Mouse (Mus musculus): ENCODE measurements around the gene Tchhl1. TPM values are rescaled to one million over a fixed set of nuclear protein-coding genes. Genes with fewer than 3 reads are reported as not detected.

The Tchhl1 gene
- polyA plus RNA-seq, 1 experiment from 2014 or later, result not detected

DNA sequence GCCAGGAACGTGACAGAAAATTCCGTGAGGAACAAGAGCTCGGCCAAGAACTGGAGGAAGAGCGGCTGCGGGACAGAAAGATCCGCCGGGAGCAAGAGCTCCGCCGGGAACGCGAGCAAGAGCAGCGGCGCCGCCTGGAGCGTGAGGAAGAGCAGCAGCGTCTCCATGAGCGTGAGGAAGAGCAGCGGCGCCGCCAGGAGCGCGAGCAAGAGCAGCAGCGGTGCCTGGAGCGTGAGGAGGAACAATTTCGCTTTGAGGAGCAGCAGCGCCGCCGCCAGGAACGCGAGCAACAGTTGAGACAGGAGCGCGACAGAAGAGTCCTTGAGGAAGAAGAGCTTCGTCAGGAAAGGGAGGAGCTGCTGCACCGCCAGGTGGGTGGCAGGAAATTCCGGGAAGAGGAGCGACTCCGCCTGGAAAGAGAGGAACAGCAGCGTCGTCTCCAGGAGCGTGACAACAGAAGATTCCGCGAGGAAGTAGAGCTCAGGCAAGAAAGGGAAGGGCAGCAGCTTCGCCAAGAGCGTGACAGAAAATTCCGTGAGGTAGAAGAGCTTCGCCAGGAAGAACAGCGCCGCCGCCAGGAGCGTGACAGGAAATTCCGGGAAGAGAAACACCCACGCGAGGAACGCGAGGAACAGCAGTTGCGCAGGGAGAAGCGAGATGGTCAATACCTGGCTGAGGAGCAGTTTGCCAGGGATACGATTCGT is 21.3 kb upstream of the Tchhl1 start:
- H3K27me3 ChIP-seq (ENCODE audit: control insufficient read depth, insufficient read depth, low read length), result peaks cover 33% of the 10 kb centered on the region
- DNase-seq (ENCODE audit: low spot score), result peak; percentile 75
- H3K9me3 ChIP-seq (ENCODE audit: control insufficient read depth, low read length), result no peaks in the 10 kb centered on the region
- no peaks in the 10 kb centered on the region for H3K36me3 ChIP-seq (ENCODE audit: control insufficient read depth, insufficient read depth, low read length)
- 0 out of 2 replicates have a peak, but pooled peaks cover 8% of the 10 kb centered on the region for H3K4me1 ChIP-seq (ENCODE audit: control insufficient read depth, insufficient read depth, low read length)
- H3K4me3 ChIP-seq (ENCODE audit: low read depth, low read length), result peak overlapping the region; percentile 39
- H3K4me2 ChIP-seq (ENCODE audit: low read depth, severe bottlenecking), result peak overlapping the region; percentile 91
- ATAC-seq (ENCODE audit: insufficient number of reproducible peaks, low FRiP score, low TSS enrichment, low read depth), result peak; percentile 42; the same call in 1 of the 2 replicates
- H3K27ac ChIP-seq (replicated peaks; ENCODE audit: low read depth, low read length), result no peak overlapping the region
- under 1% methylated on average over 59 of the region's 59 CpGs for WGBS
- H3K9ac ChIP-seq (ENCODE audit: low read length), result peak overlapping the region; percentile 40; the same call in 1 of the 2 replicates

DNA sequence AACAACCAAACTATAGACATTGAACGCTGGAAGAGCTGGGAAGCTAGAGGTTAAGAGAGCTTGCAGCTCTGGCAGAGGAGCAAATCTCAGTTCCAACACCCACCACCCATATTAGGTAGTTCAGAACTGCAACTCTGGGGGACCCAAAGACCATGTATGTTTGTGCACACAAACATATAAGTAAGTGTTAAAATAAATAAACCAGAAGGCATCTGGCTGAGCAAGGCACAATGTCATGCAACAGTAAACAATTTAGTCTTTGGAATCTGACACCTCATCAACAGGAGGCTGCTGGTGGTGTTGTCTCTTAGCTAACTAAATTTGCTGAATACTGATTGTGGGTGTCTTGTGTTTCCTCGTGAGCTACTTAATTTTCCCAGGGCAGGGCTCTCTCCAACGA is 2.0 kb upstream of the Tchhl1 start:
- DNase-seq (ENCODE audit: low spot score), result no peak
- Histone ChIP-seq H3K4me2 (ENCODE audit: low read depth, severe bottlenecking) (no peak overlapping the region), H3K36me3 (ENCODE audit: control insufficient read depth, insufficient read depth, low read length) (no peaks in the 10 kb centered on the region), H3K27ac (replicated peaks; ENCODE audit: low read depth, low read length) (no peak overlapping the region), H3K9me3 (ENCODE audit: control insufficient read depth, low read length) (no peaks in the 10 kb centered on the region), H3K4me3 (ENCODE audit: low read depth, low read length) (no peak overlapping the region), H3K27me3 (ENCODE audit: control insufficient read depth, insufficient read depth, low read length) (no peaks in the 10 kb centered on the region), H3K4me1 (ENCODE audit: control insufficient read depth, insufficient read depth, low read length) (no peaks in the 10 kb centered on the region), H3K9ac (ENCODE audit: low read length) (no peak overlapping the region)
- 66% methylated on average over 3 of the region's 3 CpGs for WGBS
- no peak for ATAC-seq (ENCODE audit: insufficient number of reproducible peaks, low FRiP score, low TSS enrichment, low read depth)

DNA sequence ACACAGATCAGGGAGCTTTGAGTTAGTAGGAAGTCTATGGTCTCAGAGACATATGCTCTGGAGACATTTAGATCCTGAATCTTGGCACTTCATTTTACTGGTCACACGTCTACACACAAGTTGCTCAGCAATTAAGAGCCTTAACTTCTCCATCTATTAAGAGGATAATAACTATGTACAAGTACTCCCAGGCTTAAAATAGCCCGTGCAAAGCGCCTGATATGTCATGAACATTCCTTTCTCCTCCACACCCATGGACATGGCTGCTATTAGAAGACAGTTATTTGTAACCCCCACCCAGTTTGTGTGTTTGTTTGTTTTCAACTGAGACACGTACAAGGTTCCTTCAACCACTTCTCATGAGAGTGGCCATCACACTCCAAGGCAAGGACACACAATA is 1.4 kb upstream of the Tchhl1 start:
- no peak for ATAC-seq (ENCODE audit: insufficient number of reproducible peaks, low FRiP score, low TSS enrichment, low read depth)
- Histone ChIP-seq H3K36me3 (ENCODE audit: control insufficient read depth, insufficient read depth, low read length) (no peaks in the 10 kb centered on the region), H3K9ac (ENCODE audit: low read length) (no peak overlapping the region), H3K27me3 (ENCODE audit: control insufficient read depth, insufficient read depth, low read length) (no peaks in the 10 kb centered on the region), H3K4me2 (ENCODE audit: low read depth, severe bottlenecking) (no peak overlapping the region), H3K4me3 (ENCODE audit: low read depth, low read length) (no peak overlapping the region), H3K4me1 (ENCODE audit: control insufficient read depth, insufficient read depth, low read length) (no peaks in the 10 kb centered on the region), H3K27ac (replicated peaks; ENCODE audit: low read depth, low read length) (no peak overlapping the region), H3K9me3 (ENCODE audit: control insufficient read depth, low read length) (no peaks in the 10 kb centered on the region)
- DNase-seq (ENCODE audit: low spot score), result no peak
- WGBS, result 84% methylated on average over 4 of the region's 4 CpGs

DNA sequence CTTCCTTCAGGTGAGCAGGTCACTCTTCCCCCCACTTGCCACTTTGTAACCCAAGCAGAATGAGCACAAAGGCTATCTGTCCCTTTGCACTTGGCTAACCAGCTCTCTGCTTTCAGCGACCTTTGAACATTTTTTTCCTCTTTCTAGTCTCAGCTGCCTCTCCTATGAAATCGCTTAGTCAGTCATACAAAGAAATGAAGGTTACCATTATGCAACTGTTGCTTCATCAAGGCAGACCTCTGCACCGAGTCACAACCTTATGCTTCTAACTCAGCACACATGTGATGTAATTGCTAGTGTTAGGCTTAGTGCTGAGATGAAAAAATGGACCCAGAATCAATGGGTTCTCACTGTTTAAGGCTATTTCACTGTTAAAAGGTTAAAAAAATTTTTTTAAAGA is 1.1 kb downstream of the Tchhl1 start:
- Histone ChIP-seq H3K27me3 (ENCODE audit: control insufficient read depth, insufficient read depth, low read length) (no peaks in the 10 kb centered on the region), H3K9ac (ENCODE audit: low read length) (no peak overlapping the region), H3K9me3 (ENCODE audit: control insufficient read depth, low read length) (no peaks in the 10 kb centered on the region), H3K4me2 (ENCODE audit: low read depth, severe bottlenecking) (no peak overlapping the region), H3K4me3 (ENCODE audit: low read depth, low read length) (no peak overlapping the region), H3K4me1 (ENCODE audit: control insufficient read depth, insufficient read depth, low read length) (no peaks in the 10 kb centered on the region), H3K27ac (replicated peaks; ENCODE audit: low read depth, low read length) (no peak overlapping the region), H3K36me3 (ENCODE audit: control insufficient read depth, insufficient read depth, low read length) (no peaks in the 10 kb centered on the region)
- 81% methylated on average over 3 of the region's 3 CpGs for WGBS
- ATAC-seq (ENCODE audit: insufficient number of reproducible peaks, low FRiP score, low TSS enrichment, low read depth), result no peak
- no peak for DNase-seq (ENCODE audit: low spot score)

DNA sequence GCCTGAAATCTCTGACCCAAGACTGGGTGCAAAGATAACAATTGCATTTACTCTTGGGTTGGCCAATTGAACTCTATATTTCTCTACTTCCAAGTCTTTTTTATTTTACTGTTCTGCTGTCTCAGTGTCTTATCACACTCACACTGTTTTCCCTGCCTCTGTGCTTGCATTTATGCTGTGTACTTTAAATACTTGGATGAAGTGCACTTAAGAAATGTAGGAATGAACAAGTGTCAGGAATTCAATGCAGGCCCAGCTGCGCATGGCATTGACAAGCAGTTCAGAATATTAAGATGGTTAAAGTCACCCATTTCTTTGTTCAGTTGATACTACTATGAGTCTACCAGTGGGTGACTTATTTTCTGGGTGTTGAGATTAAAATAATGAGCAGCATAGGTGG is 11.5 kb downstream of the Tchhl1 start:
- ATAC-seq (ENCODE audit: insufficient number of reproducible peaks, low FRiP score, low TSS enrichment, low read depth) (no peak), DNase-seq (ENCODE audit: low spot score) (no peak)
- Histone ChIP-seq H3K4me2 (ENCODE audit: low read depth, severe bottlenecking) (no peak overlapping the region), H3K27me3 (ENCODE audit: control insufficient read depth, insufficient read depth, low read length) (no peaks in the 10 kb centered on the region), H3K4me3 (ENCODE audit: low read depth, low read length) (no peak overlapping the region), H3K4me1 (ENCODE audit: control insufficient read depth, insufficient read depth, low read length) (no peaks in the 10 kb centered on the region), H3K9ac (ENCODE audit: low read length) (no peak overlapping the region), H3K36me3 (ENCODE audit: control insufficient read depth, insufficient read depth, low read length) (no peaks in the 10 kb centered on the region), H3K9me3 (ENCODE audit: control insufficient read depth, low read length) (no peaks in the 10 kb centered on the region), H3K27ac (replicated peaks; ENCODE audit: low read depth, low read length) (no peak overlapping the region)
- 95% methylated on average over 1 of the region's 1 CpGs for WGBS

DNA sequence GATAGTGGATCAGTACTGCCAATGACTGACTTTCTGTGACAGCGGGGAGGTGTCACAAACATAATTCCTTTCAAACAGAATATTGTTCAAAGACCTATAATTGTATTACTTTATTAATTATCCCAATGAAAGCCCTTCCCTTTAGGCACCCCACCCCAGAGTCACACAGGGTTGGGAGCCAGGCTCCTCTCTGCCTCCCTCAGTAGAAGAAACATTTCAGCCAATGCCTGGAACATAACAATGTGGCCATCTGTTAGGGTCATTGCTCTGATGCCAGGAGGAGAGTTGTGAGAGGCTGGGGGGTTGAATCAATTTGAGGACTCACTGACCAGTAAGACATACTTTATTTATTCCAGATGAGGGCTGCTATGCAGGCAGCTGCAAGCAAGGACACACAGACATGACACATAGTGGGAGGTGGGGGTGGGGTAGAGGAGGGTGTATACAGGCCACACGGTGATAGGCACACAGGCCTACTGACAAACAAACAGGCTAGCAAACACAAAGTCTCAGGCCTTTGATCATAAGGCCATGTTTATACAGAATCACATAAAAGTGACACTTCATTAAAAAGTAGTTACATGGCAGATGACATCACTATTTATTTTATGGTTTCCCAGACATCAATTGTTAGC is 13.5 kb downstream of the Tchhl1 start:
- H3K4me1 ChIP-seq (ENCODE audit: control insufficient read depth, insufficient read depth, low read length), result no peaks in the 10 kb centered on the region
- 51% methylated on average over 2 of the region's 2 CpGs for WGBS
- DNase-seq (ENCODE audit: low spot score), result no peak
- H3K4me3 ChIP-seq (ENCODE audit: low read depth, low read length), result no peak overlapping the region
- H3K36me3 ChIP-seq (ENCODE audit: control insufficient read depth, insufficient read depth, low read length), result no peaks in the 10 kb centered on the region
- H3K9ac ChIP-seq (ENCODE audit: low read length), result no peak overlapping the region
- no peak overlapping the region for H3K4me2 ChIP-seq (ENCODE audit: low read depth, severe bottlenecking)
- H3K27ac ChIP-seq (replicated peaks; ENCODE audit: low read depth, low read length), result no peak overlapping the region
- no peak for ATAC-seq (ENCODE audit: insufficient number of reproducible peaks, low FRiP score, low TSS enrichment, low read depth)
- no peaks in the 10 kb centered on the region for H3K27me3 ChIP-seq (ENCODE audit: control insufficient read depth, insufficient read depth, low read length)
- no peaks in the 10 kb centered on the region for H3K9me3 ChIP-seq (ENCODE audit: control insufficient read depth, low read length)

DNA sequence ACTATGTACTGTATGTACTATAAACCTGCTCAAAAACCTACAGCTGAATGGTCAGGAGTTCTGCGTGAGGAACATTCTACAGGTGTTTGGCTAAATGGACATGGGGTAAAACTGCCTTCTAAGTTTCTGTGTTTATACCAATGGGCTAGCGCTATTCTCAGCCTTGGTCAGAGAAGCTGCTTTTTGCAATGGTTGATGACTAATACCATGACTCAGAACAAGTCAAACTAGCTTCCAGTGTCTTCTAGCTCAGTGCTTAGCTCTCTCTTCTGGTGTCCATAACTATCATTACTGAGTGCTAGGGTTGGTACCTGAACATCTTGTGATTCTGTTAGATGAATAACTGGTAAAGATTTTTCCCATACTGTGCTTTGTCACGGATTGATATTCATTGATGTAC is 17.1 kb downstream of the Tchhl1 start:
- Histone ChIP-seq H3K9me3 (ENCODE audit: control insufficient read depth, low read length) (no peaks in the 10 kb centered on the region), H3K4me3 (ENCODE audit: low read depth, low read length) (no peak overlapping the region), H3K4me2 (ENCODE audit: low read depth, severe bottlenecking) (no peak overlapping the region), H3K27ac (replicated peaks; ENCODE audit: low read depth, low read length) (no peak overlapping the region), H3K36me3 (ENCODE audit: control insufficient read depth, insufficient read depth, low read length) (no peaks in the 10 kb centered on the region), H3K4me1 (ENCODE audit: control insufficient read depth, insufficient read depth, low read length) (no peaks in the 10 kb centered on the region), H3K9ac (ENCODE audit: low read length) (no peak overlapping the region), H3K27me3 (ENCODE audit: control insufficient read depth, insufficient read depth, low read length) (no peaks in the 10 kb centered on the region)
- WGBS, result 91% methylated on average over 3 of the region's 3 CpGs
- ATAC-seq (ENCODE audit: insufficient number of reproducible peaks, low FRiP score, low TSS enrichment, low read depth) (no peak), DNase-seq (ENCODE audit: low spot score) (no peak)

DNA sequence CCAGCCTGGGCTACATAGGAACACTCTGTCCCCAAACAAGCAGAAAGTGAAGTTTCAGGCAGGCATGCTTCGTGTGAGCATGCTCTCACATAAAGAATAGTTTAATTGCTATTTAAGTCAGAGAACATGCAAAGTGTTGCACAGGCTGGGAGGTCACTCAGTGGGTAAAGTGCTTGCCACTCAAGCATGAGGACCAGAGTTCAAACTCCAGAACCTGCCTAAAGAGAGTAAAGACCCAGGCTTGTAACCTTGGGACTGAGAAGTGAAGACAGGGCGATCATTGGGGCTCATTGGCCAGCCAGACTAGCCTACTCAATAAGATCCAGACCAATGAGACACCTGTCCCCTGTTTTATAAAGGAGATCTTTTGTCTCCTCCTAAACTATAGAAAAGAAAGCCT is 20.0 kb downstream of the Tchhl1 start:
- Histone ChIP-seq H3K9ac (ENCODE audit: low read length) (no peak overlapping the region), H3K36me3 (ENCODE audit: control insufficient read depth, insufficient read depth, low read length) (no peaks in the 10 kb centered on the region), H3K27me3 (ENCODE audit: control insufficient read depth, insufficient read depth, low read length) (no peaks in the 10 kb centered on the region), H3K4me2 (ENCODE audit: low read depth, severe bottlenecking) (no peak overlapping the region), H3K4me1 (ENCODE audit: control insufficient read depth, insufficient read depth, low read length) (no peaks in the 10 kb centered on the region), H3K4me3 (ENCODE audit: low read depth, low read length) (no peak overlapping the region), H3K27ac (replicated peaks; ENCODE audit: low read depth, low read length) (no peak overlapping the region), H3K9me3 (ENCODE audit: control insufficient read depth, low read length) (no peaks in the 10 kb centered on the region)
- 76% methylated on average over 2 of the region's 2 CpGs for WGBS
- no peak for ATAC-seq (ENCODE audit: insufficient number of reproducible peaks, low FRiP score, low TSS enrichment, low read depth)
- no peak for DNase-seq (ENCODE audit: low spot score)
